Mouse (Mus musculus) ovary, postnatal 36 days (tissue): ENCODE data around the gene Sh3bp5.

Experiments used
- DNase-seq: peaks from one replicate; pipeline ENCODE4 v3.0.0; 2022; ENCODE audit warnings: low spot score, mixed read lengths

Gene Sh3bp5

DNA sequence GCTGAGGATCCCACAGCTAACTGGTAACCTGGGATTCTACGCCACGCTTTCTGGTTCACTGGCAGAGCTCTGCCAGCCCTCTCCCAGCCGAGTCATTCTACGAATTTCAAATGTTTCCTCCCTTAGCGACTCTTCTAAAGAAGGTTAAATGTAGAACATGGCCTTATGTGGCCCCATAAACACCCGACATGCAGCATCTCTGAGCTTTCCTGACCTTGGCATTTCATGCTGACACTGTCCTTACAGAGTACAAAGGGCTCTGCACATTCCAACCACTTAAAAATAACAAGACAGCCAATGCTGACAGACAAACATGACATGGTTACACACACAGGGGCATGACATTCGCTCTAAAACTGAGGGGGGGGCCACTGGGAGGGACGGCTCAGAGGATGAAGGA, 27.2 kb downstream of the Sh3bp5 start:
- DNase-seq, result no peak

DNA sequence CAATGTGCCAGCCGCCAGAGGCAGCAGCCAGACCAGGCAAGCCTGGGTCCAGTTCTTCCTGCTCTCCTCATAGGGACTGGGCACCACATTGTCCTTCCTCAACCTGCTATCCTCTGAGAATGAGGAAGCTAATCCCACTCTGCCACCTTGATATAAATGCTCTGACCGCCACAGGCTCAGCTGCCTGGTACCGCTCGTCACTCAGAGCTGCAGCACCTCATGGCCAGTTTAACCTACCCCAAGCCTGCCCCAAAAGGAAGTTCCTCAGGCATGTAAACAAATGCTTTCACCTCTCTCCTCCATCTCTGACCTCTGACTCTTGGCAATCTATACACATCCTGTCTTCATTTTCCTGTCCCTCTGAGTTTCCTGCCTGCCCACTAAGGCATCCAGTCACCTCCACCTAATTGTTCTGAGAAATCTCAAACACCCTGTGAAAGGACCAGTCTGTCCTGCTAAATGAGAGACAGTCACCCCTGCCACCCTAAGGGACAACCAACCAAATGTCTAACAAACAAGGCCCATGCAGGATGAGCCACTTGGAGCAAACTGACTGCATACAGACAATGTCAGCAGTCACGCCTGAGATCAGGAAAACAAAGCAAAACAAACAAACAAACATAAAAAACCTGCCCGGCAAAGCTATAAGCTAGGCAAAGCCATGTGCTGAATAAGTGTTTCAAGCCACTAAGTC, 27.8 kb downstream of the Sh3bp5 start:
- no peak for DNase-seq

DNA sequence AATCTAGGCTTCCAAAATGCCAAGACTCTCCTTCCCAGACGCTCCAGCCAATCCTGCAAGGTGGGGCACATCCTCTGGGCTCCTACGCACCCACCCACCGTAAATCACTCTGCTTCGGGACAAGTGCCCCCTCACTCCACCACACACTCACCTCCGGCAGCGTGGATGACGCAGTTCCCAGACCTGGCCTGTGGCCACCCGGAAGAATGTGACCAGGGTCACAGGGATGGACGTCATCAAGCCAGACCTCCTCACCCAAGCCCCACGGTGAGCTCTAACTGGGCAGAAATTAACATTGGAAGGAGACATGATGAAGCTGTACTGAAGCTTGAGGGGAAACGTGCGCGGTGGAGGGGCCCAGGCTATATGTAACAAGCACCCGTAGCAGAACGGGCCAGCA, 28.7 kb downstream of the Sh3bp5 start:
- DNase-seq, result peak; percentile 18

DNA sequence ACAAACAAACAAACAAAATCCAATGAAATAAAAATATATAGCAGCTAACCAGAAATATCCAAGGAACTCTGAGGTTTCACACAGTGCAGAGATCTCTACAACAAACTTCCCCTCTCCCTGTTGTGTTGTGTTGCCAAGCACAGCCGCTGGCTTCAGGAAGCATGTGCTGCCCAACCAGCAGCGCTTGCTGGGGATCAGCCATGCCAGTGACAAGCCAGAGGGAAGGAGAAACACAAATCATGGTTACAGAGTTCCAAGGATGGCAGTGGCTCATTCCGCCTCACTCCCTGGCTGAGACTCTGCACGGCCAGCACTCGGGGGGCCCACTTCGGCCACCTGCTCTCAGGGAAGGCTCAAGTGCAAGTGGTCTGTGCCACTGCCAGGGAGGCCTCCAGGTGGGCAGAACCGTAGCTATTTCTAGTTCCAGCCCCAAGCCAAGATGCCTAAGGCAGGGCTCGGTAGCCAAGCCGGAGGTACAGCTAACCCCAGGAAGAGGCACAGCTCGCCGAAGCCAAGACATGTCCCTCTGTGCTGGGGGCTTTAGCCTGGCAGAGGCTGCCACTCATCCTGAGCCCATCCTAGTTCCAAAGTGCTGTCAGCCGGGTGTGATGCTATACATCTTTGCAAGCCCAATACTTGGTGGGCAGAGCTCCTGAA, 29.6 kb downstream of the Sh3bp5 start:
- DNase-seq, result no peak

DNA sequence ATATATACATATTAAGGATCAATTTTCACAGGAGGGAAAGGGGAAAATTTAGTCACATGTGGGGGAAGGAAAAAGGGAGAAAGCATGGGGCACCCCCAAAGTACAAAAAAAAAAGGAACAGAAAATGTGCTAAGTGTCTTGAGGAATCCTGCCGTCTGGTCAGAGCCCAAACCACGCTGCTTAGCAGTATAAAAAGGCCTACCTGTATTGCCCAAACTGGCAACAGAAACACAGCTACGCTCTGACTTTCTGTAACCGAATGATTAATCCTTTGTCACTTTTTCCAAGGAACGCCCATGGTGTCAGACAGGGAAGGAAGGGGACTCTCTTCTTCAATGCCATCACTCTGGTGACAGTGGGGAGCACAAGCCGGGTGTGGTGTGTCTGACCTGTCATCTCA, 30.2 kb downstream of the Sh3bp5 start:
- DNase-seq, result no peak

DNA sequence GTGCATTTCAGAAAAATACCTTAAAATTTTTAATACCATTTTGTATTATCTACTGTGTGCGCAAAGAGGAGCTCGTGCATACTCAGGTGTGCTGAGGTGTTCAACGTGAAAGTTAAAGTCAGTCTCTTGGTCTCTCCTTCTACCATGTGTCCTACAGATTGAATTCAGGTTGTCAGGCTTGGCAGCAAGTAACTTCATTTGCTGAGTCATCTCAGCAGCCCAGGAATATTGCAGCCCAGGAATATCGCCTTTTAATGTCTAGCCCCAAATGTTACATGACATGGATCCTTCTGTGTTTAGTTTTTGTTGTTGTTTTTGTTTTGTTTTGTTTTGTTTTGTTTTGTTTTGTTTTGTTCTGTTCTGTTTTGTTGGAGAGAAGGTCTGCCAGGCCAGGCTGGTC, 31.2 kb downstream of the Sh3bp5 start:
- DNase-seq, result no peak

DNA sequence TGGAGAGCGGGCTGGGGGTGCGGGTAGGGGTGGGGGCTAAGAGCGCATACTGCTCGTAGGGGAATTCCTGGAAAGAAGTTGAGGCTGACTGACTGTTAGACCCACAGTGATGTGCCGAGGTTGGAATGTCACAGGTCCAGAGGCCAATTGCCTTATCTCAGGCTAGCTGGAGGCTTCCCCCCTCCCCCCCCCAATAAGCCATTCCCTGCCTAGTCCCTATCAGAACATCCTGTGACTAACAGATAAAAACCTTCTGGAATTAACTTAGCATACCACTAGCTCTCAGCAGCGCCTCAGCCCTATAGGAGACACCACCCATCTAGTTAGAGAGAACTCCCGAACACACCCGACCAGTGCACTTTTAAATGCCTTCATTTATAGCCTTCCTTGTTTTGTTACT, 31.9 kb downstream of the Sh3bp5 start:
- DNase-seq, result no peak

DNA sequence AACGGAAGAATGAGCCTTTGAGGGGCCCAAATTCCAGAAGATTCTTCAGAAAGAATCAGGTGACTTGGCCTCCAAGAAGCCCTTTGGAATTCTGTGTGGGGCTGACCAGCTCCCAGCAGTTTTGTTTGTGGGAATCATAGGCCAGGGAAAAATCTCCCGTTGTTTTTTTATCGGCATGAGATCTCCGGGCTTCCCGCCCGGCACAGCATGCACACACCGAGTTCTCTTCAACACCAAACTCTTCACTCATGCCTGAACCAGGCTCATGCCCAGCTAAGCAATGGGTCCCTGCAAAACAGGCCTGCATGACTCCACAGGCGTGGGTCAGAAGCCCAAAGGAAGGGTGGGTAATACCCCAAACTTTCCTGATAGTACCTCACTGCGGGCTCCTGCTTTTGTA, 32.3 kb downstream of the Sh3bp5 start:
- DNase-seq, result no peak

DNA sequence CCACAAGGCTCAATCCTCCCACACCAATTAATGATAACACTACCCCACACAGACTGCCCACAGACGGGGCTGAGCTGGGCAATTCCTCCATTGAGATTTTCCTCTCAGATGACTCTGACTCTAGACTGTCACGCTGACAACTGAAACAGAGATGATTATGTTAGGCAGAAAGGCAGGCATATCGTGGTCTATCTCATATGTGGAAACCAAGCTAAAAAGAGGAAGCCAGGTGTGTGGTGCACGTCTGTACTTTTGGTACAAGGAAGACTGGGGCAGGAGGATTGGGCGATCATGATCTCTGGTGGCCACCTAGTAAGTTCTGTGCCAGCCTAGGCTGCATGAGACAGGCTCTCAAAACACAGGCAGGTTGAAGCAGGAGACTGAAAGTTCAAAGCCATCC, 33.2 kb downstream of the Sh3bp5 start:
- no peak for DNase-seq

DNA sequence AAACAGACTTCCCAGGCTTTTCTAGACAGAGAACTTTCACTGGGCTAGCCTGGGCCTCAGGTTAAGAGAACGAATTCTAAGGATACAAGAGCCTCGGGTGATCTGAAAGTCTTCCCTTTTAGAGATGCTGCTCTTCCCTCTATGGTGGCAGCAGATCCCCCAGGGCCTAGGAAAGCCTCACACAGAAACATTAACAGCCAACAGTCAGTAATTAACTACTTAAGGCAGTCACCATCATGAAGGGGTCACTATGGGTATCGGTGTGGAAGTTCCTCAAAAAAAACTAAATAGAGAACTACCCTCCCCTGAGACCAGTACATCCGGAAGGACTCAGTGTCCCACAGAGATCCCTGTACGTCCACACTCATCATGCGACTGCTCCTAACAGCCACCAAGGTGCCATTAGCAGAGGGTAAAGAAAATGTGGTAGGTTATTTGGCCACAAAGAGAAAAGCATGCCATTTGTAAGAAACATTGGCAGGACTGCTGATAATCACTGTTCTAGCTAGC, 33.9 kb downstream of the Sh3bp5 start:
- no peak for DNase-seq

DNA sequence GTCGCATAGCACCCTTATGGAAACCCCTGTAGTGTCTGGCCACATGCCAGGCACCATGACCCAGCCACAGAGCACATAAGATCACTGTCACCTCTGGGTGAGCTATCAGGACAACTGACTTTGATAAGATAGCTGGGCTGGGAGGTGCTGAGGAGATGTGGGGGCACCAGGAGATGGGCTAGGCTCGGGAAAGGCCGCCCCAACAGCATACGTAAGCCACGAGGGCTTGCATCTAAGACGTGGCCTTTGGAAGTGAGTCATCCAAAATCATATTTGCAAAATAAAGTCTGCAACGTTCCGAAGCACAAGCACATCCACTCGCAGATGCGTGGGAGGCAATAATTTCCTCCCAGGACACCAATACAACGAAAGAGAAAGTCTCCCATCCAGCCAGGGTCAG, 35.0 kb downstream of the Sh3bp5 start:
- DNase-seq, result peak; percentile 36

DNA sequence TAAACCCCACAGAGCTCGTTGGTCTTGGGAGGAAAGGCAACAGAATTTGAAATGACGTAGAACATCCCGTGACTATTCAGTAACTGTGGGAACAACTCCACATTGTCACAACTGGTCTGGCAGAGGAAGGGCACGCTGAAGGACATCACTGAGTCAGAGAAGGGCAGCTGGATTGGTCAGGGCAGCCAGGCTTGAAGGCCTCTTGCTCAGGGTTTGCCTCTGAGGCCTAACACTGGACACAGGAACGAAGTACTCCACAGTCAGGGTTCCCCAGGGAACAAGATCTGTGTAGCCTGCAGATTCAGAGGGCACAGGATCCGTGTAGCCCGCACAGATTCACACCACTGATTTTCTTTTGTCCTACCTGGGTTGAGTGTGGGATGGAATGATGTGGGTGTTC, 35.6 kb downstream of the Sh3bp5 start:
- DNase-seq, result no peak

DNA sequence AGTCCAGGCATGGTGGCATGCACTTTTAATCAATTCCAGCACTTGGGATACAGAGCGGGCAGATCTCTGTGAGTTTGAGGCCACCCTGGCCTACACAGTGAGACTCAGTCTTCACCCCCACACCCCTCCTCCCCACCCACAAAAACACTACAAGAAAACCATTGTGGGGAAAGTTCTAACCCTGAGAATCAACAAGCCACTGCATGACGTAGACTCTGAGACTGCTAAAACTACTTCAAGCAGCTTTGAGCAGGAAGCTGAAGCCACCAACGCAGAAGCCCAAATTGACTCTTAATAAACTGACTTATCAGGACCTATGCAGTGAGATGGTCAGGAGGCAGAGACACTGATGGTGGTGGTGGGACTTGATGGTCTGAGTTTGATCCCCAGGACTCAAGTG, 36.6 kb downstream of the Sh3bp5 start:
- no peak for DNase-seq

DNA sequence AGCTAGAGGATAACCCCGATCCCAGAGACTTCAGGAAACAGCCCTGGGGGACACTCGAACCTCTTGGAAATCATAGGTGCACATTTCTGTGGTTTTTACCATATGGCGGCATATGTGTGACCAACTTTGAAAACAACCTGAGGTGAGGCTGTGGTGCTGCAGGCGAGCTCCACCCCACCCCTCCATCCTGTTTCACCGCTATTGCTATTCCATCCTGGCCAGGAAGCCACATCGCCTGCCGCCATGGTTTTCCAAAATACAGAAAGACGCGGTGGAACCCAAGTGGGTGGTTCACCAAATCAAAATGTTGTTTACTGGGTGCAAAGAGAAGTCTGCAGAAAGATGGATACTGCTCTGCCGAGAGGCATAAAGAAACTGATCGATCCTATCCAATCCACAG, 37.1 kb downstream of the Sh3bp5 start:
- no peak for DNase-seq

DNA sequence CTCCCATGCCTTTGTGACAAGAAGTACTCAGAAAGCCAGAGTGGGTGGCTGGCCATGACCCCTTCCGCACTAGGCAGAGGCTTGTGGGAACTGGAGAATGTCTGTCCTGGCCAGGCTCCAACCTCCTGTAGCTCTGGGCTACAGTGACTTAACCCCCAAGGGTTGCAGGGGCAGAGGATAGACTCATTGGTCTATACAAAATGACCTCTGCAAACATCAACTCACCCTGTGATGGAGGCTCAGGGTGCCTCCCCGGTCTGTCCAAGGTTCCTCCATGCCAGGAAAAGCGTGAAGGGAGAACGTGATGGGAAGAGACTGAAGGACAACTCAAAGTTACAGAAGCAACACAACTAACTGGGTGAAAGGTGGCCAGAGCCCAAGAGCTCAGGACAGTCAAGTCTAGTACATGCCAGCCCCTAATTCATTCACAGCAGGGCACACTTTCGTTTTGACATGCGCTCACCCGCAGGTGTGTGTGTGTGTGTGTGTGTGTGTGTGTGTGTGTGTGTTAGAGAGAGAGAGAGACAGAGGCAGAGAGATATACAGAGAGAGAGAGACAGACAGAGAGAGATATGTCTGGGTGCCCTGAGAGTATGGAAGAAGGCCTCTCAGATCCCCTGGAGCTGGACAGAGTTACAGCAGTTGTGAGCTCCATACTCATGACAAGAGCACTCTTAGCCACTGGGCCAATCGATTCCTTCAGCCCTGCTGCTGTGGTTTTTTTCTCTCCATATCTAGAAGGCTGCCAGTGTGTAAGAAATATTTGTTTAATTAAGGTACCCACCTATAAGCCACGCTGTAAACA, 37.9 kb downstream of the Sh3bp5 start:
- DNase-seq, result peak; percentile 54

DNA sequence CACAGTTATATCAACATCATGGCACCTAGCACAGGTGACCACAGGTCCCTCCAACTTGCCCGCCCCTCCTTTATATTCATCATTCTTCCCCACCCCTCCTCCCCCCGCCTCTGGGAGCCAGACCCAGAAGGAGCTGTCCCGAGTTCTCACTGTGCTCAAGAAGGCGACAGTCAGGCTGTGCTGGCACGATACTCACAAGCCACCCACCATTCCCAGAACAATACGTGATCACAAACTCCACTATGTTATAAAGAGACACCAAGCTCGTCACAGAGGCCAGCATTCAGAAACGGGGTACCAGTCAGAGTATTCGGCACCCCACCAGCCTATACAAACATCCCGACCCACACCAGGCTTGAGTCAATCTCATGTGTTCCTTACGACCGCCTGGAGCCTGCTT, 38.5 kb downstream of the Sh3bp5 start:
- no peak for DNase-seq

DNA sequence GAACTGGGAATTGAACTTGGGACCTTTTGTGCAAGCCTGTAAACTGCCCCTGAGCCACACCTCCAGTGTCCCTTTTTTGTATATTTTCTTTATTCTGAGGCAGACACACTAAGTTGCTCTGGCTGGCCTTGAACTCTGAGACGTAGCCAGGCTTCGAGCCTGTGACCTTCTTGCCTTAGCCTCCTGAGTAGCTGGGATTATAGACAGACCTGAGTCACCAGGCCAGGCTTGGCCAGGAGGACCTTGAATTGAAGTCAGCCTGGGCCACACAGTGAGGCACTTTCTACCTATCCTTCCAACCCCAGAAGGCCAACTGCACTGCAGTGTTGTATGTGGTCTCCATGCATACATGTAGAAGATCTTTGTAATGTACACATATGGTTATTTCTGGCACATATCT, 39.5 kb downstream of the Sh3bp5 start:
- DNase-seq, result no peak

DNA sequence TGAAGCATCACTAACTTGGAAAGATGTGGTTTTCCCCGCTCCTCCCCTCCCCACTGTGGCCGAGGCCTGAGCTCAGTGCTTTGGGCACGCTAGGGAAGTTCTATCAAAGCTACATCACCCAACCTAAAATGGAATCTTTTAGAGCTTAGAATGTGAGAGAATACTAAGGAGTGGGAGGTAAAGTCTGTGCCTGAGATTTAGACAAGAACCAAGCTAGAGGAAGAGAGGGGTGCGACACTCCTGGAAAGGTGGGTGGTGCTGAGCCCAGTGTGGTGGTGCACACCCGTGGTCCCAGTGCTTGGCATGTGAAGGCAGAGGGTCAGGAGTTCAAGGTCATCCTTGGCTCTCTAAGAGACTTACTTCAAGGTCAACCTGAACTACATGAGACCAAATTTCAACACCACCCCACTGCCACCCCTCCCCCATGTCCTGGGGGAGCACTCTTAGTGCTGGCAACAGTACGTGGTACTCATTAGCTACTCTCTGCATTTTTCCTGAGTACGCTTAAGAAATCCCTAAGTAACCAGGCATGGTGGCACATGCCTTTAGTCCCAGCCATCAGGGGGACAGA, 40.2 kb downstream of the Sh3bp5 start:
- DNase-seq, result no peak

DNA sequence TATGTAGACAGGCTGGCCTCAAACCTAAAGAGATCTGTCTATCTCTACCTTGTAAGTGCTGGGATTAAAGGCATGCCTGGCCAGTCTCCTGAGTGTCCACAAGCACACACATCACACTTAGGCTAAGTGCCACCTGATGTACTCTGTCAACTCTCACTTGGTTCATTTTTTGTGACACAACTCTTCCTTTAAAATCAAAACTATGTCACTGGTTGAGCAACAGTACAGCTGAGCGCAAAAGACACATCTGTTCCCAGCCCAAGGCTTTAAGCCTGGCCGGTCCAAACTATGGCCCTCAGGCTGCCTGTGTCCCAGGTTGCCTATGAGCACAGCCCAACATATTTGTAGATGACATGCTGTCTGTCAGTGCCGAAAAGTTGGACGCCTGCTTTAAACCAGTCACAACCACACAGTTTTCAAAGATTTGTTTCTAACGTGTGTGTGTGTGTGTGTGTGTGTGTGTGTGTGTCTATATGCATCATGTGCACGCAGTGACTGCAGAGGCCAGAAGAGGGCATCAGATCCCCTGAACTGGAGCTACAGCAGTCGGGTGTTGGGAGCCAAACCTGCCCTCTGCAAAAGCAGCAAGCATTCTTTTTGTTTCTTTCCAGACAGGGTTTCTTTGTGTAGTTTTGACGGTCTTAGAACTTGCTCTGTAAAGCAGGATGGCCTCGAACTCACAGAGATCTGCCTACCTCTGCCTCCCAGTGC, 40.9 kb downstream of the Sh3bp5 start:
- DNase-seq, result no peak

DNA sequence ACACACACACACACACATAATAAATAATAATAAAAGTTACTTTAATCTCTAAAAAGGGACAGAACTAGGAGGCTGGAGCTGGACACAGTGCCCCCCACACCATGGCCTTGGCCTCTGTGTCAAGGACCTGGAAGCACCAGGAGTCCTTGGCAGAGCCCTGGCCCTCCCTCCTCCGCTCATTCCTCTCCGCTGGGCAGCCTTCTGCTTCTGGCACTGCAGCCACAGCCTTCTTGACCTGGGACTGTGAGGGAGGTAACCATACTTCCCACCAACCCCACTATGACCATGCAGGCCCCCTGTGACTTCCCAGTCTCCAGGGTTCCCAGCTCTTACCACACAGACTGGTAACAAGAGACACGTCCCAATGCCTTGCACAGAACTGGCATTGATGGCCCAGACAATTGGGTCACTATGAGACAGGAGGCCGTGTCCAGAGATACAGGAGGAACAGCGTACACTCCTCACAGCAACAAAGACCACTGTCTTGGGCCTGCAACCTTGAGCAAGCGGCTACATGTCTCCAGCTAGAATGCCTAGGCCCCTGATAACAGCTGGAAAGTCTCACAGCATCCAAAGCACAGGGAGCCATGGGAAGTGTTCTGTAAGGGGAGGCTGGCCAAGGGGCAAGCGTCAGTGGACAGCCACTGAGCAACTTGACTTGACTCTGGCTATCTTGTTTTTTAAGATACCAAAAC, 41.8 kb downstream of the Sh3bp5 start:
- DNase-seq, result peak; percentile 60

DNA sequence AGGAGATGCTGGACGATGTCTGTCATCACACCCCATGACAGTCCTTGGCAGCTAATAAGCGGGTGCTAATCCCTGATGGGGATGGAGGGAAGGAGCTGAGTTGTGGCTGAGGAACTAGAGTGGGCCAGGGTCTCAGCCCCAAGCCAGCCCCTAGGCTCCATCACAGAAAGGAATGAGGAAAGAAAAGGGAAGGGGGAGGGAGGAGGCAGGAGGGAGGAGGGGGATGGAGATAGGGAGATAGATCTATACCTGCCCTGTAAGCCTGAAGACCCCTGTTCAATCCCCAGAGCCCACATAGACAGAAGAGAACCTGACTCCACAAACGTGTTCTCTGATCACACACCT, 42.4 kb downstream of the Sh3bp5 start:
- no peak for DNase-seq
